13 mouse cellular contexts compared by ENCODE assay signal in the genomic region with DNA sequence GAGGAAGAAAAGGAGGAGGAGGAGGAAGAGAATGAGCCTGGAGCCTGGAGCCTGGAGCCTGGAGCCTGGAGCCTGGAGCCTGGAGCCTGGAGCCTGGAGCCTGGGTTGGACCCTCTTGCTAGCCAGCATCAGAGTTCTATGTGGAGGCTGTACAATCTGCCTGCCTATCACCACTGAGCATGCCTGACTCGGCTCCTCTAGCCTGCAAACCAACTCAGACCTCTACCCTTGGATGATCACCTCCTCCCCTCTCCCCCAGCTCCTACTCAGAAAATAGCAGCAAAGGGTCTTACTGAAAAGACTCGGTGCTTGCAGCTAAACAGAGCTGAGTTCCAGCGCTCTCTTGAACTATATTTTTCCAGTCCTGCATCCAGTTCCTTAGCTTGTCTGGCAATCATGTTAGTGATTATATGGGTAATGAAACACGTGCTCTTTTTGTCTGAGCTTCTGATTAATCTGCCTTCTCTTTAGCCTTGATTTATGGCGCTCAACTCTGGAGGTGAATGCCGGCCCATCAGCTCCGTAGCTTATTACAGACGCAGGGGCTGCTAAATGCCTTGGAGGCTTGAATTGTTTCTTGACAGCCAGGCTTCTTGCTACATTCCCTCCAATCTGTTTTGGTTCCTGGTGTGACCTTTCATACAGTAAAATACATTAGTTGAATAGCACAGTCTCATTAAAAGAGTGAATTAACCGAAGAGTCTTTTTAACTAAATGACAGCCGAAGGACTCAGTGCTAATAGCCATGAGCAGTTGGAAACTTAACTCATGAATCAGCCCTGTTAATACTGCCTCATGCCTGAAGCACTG.
DNase-seq lines count a peak whose midpoint lies in the region; ATAC-seq and TF ChIP-seq lines count a peak whose summit lies in the region.
"Had no signal": no experiment of that assay in that cellular context is flagged by ENCODE, and none has a peak within 500 bp of the region (broad histone marks: within the 10 kb centered on the region; RNA-seq: fewer than 3 reads in every experiment).

No protein-coding gene starts in this region.

- peak overlapping the region; percentile 19; the same call in 1 of the 2 replicates for H3K4me2 ChIP-seq in hindbrain, embryonic 15.5 days
- peak overlapping the region; percentile 21 for H3K4me2 ChIP-seq in midbrain, embryonic 15.5 days
- H3K4me2 ChIP-seq: embryonic facial prominence, embryonic 13.5 days; liver, embryonic 12.5 days had no signal

- DNase-seq in kidney, adult 2 months: peak; percentile 4
- no peak for DNase-seq in kidney, postnatal 25 days
- peak; percentile 33 for DNase-seq in forebrain, embryonic 10.5 days (ENCODE audit: extremely low spot score, low spot score)
- no peak for DNase-seq in cerebellum, postnatal 4 days (ENCODE audit: low spot score in 2 of 2)
- DNase-seq in ovary, postnatal 10 days (ENCODE audit: low spot score): no peak
- DNase-seq in ovary, adult 18-20 months (ENCODE audit: low spot score): no peak
- DNase-seq: gastrocnemius, postnatal 25 days; layer of hippocampus, adult 9-11 months; thymus, postnatal 4 days had no signal

- peaks cover 2% of the 10 kb centered on the region for H3K27me3 ChIP-seq in kidney, adult 2 months (replicated peaks; ENCODE audit: control insufficient read depth, insufficient read depth, low read length)
- H3K27me3 ChIP-seq in forebrain, embryonic 10.5 days (ENCODE audit: poor library complexity, severe bottlenecking): peaks cover 97% of the 10 kb centered on the region
- peaks cover 6% of the 10 kb centered on the region; the same call in 1 of the 2 replicates for H3K27me3 ChIP-seq in hindbrain, embryonic 15.5 days
- H3K27me3 ChIP-seq in midbrain, embryonic 15.5 days (replicated peaks): peaks cover 4% of the 10 kb centered on the region; the same call in 1 of the 2 replicates

- no peaks in the 10 kb centered on the region for H3K4me1 ChIP-seq in kidney, adult 2 months (ENCODE audit: control insufficient read depth, insufficient read depth, low read length)
- H3K4me1 ChIP-seq in forebrain, embryonic 10.5 days: peaks cover 37% of the 10 kb centered on the region
- peaks cover 42% of the 10 kb centered on the region for H3K4me1 ChIP-seq in hindbrain, embryonic 15.5 days (replicated peaks)
- H3K4me1 ChIP-seq in midbrain, embryonic 15.5 days: peaks cover 40% of the 10 kb centered on the region
- H3K4me1 ChIP-seq: liver, embryonic 12.5 days had no signal

- 19% methylated on average over 10 of the region's 10 CpGs for WGBS in kidney, adult 2 months
- 32% methylated on average over 10 of the region's 10 CpGs for WGBS in forebrain, embryonic 10.5 days
- 16% methylated on average over 10 of the region's 10 CpGs for WGBS in hindbrain, embryonic 15.5 days
- 23% methylated on average over 10 of the region's 10 CpGs for WGBS in midbrain, embryonic 15.5 days

- H3K9me3 ChIP-seq in forebrain, embryonic 10.5 days: no peaks in the 10 kb centered on the region
- H3K9me3 ChIP-seq in hindbrain, embryonic 15.5 days: no peaks in the 10 kb centered on the region
- H3K9me3 ChIP-seq in midbrain, embryonic 15.5 days: no peaks in the 10 kb centered on the region
- H3K9me3 ChIP-seq: embryonic facial prominence, embryonic 13.5 days; liver, embryonic 12.5 days had no signal

- peak; percentile 74; the same call in 1 of the 2 replicates for ATAC-seq in hindbrain, embryonic 15.5 days (ENCODE audit: low FRiP score, low read depth)
- peak; percentile 63 for ATAC-seq in midbrain, embryonic 15.5 days (replicated peaks)
- ATAC-seq: liver, embryonic 12.5 days had no signal

- no peaks in the 10 kb centered on the region for H3K36me3 ChIP-seq in kidney, adult 2 months (ENCODE audit: control insufficient read depth, insufficient read depth, low read length)
- no peaks in the 10 kb centered on the region for H3K36me3 ChIP-seq in forebrain, embryonic 10.5 days (replicated peaks)
- H3K36me3 ChIP-seq in hindbrain, embryonic 15.5 days: no peaks in the 10 kb centered on the region
- no peaks in the 10 kb centered on the region for H3K36me3 ChIP-seq in midbrain, embryonic 15.5 days (replicated peaks)
- H3K36me3 ChIP-seq: embryonic facial prominence, embryonic 13.5 days; liver, embryonic 12.5 days had no signal

- no peak overlapping the region for H3K27ac ChIP-seq in kidney, adult 2 months (ENCODE audit: insufficient read depth, low read depth, low read length)
- H3K27ac ChIP-seq in forebrain, embryonic 10.5 days: 0 out of 2 replicates have a peak overlapping the region, but pooled peaks have one; percentile 30
- H3K27ac ChIP-seq in hindbrain, embryonic 15.5 days (replicated peaks): peak overlapping the region; percentile 47
- H3K27ac ChIP-seq in midbrain, embryonic 15.5 days: peak overlapping the region; percentile 65
- H3K27ac ChIP-seq: embryonic facial prominence, embryonic 13.5 days; liver, embryonic 12.5 days had no signal

- no peak for TF ChIP-seq CTCF in kidney, adult 2 months (conservative IDR thresholded peaks at IDR 0.05; ENCODE audit: insufficient read depth, insufficient read length, low read depth, low read length)

- H3K4me3 ChIP-seq in kidney, adult 2 months (ENCODE audit: insufficient read depth, low read depth, low read length): no peak overlapping the region
- H3K4me3 ChIP-seq in forebrain, embryonic 10.5 days: no peak overlapping the region
- H3K4me3 ChIP-seq in hindbrain, embryonic 15.5 days: no peak overlapping the region
- no peak overlapping the region for H3K4me3 ChIP-seq in midbrain, embryonic 15.5 days
- H3K4me3 ChIP-seq: embryonic facial prominence, embryonic 13.5 days; liver, embryonic 12.5 days had no signal

- H3K9ac ChIP-seq in hindbrain, embryonic 15.5 days: no peak overlapping the region
- no peak overlapping the region; the same call in 1 of the 2 replicates for H3K9ac ChIP-seq in midbrain, embryonic 15.5 days
- H3K9ac ChIP-seq: embryonic facial prominence, embryonic 13.5 days; liver, embryonic 12.5 days had no signal

- no peak for TF ChIP-seq POLR2A in kidney, adult 2 months (IDR thresholded peaks at IDR 0.05; ENCODE audit: low read depth, low read length)

Comparison
In these comparisons a context has a peak if more than half of its experiments do, and no peak if none do; other contexts are left out.
1. DNase-seq: peak in kidney, adult 2 months (single experiment) and forebrain, embryonic 10.5 days (single experiment); none in kidney, postnatal 25 days (0 of 2), cerebellum, postnatal 4 days (0 of 2), ovary, postnatal 10 days (single experiment) and ovary, adult 18-20 months (single experiment).